Mouse (Mus musculus) thymus, postnatal 10 days (tissue): ENCODE results near the gene Mab21l1.

Experiments
- DNase-seq, 2 experiments: peaks; one replicate each; pipeline ENCODE4 v3.0.0; 2021; ENCODE audit warnings: low spot score in 2 of 2

Gene Mab21l1

DNA sequence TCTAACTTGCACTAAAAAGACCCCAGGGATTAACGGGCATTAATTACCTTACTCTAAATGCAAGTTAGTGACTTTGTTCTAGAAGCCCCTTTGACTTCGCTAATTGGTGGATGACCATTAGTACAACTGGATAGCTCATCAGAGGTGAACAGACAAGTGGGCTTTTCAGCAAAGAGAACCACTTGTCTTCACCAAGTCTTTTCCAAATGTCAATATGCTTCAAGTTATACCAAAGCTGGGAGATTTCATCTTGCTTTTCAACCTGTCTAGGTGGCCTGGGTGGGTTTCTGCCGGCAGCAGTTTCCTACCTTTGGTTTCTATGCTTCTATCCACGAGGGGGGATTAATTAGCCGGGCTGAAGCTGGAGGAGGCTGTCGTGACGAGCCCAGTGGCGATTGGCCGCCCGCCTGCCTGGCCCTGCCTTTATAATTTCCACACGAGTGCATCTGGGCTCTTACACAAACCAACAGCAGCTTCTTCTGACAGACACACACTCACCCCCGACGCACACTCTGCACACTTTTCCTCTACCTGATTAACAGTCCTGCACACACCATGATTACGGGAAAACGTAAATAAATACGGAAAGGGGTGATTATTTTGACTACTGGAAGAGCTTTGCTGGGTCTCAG, at the start of gene Mab21l1:
TSS of gene Mab21l1 (plus strand) at position 455 of the 632 bp plus-strand sequence.
- DNase-seq, result no peak

DNA sequence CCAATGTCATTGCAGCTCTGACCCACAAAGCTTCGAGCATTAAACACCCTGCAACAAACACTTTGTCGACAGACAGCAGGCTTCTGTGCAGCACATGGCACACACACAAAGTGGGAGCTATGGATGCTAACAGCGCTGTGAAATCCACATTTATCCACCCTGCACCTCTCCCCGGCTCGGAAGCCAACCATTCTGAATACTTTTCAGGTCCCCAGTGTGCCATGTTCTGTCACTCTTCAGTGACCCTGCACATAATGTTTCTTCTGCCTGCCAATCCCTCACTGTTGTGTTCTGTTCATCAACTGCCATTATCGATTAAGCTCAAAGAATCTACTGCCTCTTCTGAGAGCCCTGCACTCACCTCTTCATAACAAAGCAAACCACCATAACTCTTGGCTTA, 48.6 kb upstream of the Mab21l1 start:
- DNase-seq, result no peak

DNA sequence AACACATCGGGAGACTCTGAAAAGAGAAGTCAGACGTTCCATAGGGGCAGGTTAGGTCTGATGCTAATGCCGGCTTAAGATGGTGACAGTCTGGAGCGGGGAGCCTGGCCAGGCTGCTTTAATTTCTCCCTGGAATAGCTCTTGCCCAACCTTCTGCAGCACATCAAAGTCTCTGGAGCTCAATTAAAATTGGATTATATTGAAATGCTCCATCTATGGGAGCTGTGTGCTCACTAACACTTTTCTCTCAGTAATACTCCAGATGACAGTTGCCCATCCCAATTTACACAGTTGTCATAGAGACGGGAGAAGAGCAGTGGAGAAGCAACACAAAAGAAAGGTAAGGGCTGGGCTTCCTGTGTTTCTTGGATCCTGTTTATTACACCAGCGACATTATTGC, 40.9 kb upstream of the Mab21l1 start:
- DNase-seq, result no peak

DNA sequence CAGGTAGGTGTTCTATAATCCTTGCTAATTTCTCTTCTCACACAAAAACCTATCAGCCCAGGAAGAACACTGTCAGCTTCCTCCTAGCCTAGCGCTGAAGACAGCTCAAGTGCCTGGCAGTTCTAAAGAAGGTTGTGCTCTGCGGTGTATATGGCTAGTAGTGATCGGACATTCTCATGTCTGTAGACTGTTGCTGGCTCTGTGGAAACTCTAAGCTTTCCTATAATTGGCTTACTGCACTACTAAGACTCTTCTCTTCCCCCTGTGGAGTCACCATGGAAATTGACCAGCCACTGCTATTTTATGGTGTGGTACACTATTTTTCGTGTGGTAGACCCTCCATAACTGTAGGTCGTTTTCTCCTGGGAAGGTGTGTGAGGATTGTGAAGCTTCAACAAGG, 40.1 kb upstream of the Mab21l1 start:
- no peak for DNase-seq

DNA sequence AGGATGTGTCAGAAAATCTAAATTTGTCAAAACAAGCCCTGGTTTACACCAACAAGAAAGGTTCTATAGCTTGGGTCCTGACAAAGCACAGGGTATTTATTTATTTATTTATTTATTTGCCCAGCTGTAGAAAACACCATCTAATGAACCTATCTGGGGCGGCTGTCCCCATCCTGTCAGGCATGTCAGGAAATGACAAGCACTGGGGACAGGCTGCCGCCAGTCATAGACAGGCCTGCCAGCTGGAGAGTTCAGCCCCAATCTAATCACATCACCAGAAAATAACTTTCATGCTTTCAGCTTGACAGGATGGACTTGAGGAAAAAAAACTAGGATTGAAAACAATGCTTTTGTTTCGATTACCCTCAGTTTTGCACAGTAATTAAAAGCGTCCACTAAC, 39.7 kb upstream of the Mab21l1 start:
- DNase-seq, result no peak

DNA sequence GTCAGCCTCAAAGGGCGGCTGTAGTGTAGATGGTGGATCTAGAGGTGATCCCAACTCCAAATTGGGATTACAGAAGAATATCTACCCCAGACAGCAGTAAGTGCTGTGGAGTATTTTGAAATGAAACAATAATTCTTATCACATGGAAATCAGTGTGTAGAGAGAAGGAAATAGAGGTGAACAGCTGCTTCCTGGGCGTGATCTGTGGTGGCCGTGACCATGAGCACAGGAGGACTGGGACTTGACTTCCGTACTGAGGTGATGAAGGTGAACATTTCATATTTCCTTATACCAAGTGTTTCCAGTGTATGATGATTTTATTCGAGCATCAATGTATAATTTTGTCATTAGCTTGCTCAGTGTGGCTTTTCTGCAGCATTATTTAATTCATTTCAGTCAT, 38.4 kb upstream of the Mab21l1 start:
- DNase-seq, result peak in 1 of 2 experiments; percentile 14

DNA sequence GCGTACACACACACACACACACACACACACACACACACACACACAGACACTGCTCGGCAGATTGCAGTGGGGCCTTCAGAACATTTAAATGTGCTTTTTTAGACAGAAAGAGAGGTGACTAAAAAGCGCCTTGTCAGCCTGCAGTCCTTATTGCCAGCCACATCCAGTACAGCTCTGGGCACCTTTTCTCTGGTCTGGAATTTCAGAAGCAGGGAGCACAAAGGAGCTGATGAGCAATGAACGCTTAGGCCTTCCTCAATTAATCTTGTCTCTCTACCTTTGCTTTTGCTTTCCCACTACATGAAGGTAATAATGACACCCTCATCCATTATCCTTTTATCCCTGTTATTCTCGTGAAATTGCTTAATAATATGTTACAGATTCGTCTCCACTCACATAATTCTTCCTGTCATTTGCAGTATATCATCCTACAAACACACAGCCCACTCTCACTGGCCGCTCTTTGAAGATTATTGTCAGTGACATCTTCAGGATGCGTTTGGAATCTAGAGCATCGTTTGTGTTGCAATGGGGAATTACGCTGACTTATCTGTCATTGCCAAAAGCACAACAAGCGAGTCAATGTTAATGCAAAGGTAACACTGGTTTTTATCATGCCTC, 31.8 kb upstream of the Mab21l1 start:
- no peak for DNase-seq

DNA sequence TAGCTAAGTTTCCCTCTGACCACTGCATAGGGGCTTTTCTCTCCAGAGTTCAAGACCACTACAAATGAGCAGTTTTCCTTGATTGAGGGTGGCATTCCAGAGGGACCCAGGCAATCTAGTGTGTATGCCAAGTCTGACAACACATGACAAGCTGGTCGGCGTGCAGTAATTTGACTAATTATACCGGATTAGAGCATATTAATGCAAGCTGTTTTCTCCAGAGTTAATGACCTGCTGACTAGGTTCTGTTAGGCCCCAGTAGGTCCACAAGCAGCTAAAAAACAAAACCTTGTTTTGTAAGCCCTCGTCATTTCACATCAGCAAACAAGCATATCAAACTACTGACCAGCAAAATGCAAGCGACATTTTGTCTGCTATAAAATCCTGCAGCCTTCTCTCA, 30.9 kb upstream of the Mab21l1 start:
- DNase-seq, result no peak

DNA sequence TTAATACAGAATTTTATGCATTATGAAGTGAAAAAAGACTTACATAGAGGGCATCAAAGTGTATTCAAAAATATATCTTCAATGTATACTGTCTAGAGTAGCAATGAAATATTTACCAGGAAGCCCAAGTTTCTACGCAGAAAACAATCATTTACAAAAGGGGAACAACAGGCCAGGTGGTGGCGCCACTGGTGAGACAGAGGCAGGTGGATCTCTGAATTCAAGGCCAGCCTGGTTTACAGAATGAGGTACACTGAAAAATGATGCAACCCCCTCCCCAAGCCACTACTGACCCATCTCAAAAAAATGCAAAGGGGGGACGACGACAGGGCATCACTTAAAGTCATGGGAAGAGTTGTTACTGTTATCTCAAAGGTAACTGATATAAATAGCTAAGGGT, 29.8 kb upstream of the Mab21l1 start:
- no peak for DNase-seq

DNA sequence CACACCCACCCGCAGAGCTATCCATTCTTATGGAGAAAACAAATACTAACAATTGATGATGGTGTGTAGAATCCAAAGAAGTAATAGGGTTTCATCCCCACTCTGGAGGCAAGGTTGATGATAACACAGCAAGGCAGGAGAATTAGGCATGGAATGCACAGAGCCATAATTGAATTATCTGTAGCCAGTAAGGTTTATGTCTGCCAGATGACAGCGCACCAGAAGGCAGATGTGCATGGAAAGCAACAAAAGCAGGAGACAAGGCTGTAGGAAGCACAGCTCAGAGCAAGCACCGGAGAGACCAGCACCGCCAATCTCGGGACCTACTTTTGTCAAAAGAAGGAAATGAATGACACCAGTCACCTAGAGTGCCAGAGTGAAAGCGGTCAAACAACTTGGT, 28.4 kb upstream of the Mab21l1 start:
- DNase-seq, result no peak

DNA sequence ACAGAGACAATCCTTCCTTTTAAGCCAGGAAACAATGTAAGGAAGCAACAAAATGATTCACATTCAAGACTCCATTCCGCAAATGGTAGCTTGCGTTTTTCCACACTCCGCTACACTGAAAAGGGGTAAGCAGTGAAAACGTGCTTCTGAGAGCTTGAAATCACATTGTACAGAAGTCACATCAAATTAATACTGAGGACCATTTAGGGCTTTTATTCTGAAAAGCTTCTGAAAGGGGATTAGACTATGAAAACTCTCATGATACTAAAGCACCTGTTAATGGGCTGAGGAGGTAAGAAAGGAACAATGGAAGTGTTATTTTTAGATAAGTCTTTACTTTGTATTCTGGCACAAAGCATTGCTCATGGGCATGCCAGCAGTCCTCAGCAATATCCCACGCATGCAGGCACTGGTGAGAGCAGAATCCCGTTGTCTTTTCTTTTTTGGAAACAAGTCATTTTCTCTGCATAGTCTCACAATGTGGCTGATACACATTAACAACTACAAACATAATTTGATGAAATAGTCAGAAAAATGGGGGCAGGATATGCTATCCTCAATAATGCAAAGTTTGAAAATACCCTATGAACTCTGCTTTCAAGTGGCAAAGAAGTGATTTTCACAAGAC, 27.2 kb upstream of the Mab21l1 start:
- no peak for DNase-seq

DNA sequence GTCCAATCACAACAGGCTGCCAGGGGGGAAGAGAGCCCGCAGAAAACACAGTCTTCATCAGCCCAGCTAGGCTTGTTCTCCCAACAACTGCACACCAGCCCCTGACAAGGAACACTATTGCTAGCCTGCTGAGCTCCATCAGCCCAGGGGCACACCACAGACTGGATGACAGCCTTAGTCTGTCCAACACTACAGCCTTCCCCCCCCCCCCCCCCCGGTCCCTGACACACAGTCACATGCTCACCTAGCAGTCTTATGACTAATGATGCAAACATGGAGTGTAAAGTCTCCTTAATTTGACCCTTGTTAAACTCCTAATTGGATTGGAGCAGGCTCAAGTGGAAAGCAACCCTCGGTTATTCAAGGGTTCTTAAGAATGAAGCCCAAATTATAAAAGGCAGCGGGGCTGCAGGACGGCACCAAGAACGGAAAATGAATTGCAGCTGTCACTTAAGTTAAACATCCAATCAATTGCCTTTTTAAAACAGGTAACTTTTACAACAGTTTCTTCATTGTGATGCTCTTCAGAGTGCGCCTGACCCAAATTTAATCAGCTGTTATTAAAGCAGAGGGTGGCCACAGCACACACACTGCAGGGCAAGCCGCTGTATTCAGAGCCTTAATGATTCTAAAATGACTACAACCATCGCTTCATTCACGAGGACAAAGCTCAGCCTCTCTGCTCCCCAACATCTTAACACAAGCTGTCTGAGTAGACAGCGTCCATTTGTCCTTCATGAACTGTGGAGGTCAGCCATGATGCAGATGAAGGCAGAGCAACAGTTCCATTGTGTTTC, 26.3 kb upstream of the Mab21l1 start:
- DNase-seq, result no peak

DNA sequence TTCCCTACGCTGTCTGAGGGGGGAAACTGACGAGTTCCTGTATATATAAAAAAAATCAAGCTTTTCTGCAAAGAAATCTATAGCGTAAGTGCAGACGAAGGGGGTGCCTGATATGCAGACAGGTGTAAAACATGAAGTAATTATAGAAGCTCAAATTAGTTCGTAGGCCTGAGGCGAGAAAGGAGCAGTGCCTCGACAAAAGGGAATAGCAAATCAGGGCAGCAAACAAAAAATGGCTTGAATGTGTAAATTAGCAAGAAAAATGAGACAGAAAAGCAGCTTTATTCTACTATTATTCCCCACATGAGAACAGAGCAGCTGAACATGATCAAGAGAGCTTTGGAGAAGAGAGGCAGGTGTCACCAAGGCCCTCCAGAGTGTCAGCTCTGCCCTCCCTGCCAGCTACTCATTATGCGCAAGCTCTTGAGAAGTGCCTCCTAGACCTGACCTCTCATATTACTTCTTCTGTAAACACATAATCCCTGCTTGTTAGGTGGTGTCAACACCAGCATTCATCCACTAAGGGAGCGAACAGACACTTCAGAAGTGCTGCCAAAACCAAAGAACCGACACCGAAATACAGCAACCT, 25.6 kb upstream of the Mab21l1 start:
- DNase-seq, result no peak

DNA sequence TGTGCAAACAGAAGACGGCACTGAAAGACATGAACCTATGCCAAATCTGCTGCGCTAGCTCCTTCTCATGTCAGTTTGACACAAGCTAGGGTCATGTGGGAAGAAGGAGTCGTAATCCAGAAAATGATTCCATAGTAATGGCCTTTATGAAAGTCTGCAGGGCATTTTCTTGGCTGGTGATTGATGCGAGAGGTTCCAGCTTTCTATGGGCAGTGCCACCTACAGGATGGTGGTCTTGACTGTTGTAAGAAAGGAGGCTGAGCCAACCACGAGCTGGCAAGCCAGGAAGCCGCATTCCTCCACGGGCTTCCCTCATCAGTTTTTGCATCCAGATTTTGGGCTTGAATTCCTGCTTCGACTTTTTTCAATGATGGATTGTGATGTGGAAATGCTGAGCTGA, 24.0 kb upstream of the Mab21l1 start:
- no peak for DNase-seq

DNA sequence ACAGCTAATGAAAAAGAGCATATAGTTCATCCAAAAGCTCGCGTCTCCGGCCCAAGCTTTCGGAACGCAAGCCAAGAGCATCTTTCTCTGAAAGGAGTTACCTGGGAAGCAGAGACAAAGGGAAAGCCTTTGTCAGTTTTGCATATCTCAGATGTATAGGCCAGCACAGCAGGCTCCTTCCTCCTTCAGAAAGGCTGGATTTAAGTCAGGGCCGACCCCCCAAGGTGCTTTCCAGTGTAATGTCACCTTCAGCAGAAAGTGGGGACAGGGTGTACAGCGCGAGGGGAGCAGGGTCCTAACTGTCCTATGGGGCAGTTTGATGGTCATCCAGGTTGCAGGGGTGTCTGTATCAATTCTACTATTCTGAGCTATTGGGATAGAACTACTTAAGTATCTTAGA, 18.7 kb upstream of the Mab21l1 start:
- no peak for DNase-seq

DNA sequence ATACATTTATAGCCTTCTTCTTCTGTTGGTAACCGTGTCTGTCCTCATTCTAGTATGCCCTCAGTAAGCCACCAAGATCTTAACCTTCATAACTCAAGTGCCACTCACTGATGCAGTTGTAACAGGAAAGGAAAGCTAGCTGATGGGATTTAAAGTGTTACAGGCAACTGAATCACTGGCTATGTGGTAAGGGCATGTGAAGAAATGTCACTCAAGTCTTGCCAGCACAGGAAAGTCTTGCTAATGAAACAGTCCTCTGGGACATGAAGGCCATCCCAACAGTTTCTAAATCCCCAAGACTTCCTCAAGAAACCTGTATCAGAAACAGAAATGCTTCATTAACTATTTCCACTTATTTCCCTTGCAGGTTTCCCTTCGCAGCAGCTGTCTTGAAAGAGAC, 13.7 kb upstream of the Mab21l1 start:
- DNase-seq, result no peak

DNA sequence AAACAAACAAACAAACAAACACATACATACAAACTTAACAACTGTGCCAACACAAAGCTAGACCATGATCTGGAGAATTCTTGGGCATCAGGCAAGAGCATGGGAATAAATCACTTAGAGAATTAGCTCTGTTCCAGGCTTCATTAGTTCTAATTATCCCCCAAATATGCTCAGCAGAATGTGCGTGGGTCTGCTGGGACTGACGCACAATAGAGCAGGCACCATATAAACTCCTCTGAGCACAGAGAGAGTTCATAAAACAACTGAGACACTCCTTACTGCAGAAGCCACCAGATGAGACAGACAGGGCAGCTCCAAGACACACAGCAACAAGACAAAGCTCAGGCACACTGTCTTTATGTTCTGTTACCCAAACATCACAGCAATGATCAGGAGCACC, 13.0 kb upstream of the Mab21l1 start:
- no peak for DNase-seq

DNA sequence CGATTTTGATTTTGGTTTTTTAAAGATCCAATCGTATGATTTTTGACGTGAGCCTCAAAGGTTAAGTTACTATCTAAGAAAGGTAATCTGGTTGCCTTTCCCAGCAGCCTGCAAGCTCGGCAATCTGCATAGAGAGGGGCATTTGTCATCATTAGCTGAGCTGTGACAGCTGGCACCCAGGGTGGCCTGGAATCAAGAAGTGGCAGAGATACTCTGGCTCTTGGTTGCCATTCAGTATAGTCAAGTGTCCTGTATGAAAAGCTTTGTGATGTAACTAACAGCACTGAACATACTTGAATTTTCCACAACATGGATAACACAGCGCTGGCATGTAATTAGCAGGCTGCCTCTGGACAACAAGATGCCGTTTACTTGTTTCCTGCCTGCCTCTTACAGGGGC, 8.1 kb upstream of the Mab21l1 start:
- DNase-seq, result no peak

DNA sequence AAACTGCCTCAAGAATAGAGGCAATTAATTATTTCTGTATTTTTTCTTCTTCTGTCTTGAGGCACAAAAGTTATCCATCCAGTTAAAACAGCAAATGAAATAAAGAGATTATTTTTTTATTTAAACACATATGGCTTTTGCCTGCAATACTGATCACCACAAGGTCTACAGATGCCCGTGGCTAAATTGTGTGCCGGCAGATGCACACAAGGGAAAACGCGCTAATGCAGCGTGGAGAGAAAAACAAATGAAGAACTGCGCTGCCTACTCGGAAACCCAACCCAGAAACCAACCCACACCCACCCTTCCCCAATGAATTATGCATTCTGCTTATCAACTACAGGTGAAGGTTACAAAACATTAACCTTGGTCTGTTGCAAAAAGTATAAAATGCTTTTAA, 7.1 kb upstream of the Mab21l1 start:
- DNase-seq, result no peak

DNA sequence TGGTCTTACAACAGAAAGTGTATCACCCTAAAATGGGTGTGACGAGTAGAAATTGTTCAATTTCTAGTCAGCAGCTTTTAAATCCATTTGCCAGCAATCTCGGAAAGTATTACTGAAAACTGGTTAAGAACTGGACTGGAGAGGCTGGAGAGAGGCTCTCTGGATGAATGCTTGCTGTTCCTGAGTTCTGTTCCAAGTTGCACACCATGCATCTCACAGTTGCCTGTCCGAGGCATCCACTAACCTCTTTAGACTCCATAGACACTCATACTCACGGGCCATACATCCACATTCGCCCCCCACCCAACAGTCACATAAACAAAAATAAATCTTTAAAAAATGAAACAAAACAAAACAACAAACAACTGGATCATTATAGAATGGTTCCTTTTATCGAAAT, 6.6 kb upstream of the Mab21l1 start:
- no peak for DNase-seq

DNA sequence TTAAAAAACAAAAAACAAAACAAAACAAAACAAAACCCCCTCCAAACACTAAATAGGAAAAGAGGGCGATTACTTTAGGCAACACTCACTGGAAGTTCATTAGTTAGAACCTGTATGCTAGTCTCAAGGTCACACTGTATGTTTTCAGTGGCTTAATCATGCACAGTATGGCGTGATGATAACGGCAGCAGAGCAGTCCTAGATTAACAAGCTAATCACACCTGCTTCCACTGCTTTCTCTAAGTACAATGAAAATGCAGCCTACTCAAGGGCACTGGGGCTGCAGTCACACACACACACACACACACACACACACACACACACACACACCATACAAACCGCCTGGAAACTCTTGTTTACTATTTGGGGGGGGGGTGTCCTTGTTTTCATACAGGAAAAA, 4.8 kb upstream of the Mab21l1 start:
- no peak for DNase-seq
